Mouse (Mus musculus): ENCODE results near the gene A530016L24Rik. TPM values are rescaled to one million over a fixed set of nuclear protein-coding genes. Genes with fewer than 3 reads are reported as not detected.
A peak's percentile ranks its signal among the peaks of the same experiment; 100 is the strongest.

Gene A530016L24Rik
- polyA plus RNA-seq, 1 experiment from 2014 or later = not detected

GRCm38 (mm10) chr12:112489535-112489934, 287 bp downstream of the A530016L24Rik start:
- Histone ChIP-seq H3K4me3 (ENCODE audit: low read depth, low read length) (no peak overlapping the region), H3K27ac (ENCODE audit: low read depth, low read length) (no peak overlapping the region), H3K9me3 (ENCODE audit: control insufficient read depth, low read length) (no peaks in the 10 kb centered on the region), H3K9ac (ENCODE audit: low read length) (no peak overlapping the region), H3K4me1 (ENCODE audit: control insufficient read depth, insufficient read depth, low read length) (no peaks in the 10 kb centered on the region), H3K4me2 (no peak overlapping the region), H3K36me3 (ENCODE audit: control insufficient read depth, insufficient read depth, low read length) (no peaks in the 10 kb centered on the region), H3K27me3 (ENCODE audit: control insufficient read depth, insufficient read depth, low read length) (no peaks in the 10 kb centered on the region)
- DNase-seq (ENCODE audit: low spot score, missing footprints) = no peak
- ATAC-seq (ENCODE audit: low FRiP score) = no peak
- WGBS = 95% methylated on average over 9 of the region's 9 CpGs

DNA sequence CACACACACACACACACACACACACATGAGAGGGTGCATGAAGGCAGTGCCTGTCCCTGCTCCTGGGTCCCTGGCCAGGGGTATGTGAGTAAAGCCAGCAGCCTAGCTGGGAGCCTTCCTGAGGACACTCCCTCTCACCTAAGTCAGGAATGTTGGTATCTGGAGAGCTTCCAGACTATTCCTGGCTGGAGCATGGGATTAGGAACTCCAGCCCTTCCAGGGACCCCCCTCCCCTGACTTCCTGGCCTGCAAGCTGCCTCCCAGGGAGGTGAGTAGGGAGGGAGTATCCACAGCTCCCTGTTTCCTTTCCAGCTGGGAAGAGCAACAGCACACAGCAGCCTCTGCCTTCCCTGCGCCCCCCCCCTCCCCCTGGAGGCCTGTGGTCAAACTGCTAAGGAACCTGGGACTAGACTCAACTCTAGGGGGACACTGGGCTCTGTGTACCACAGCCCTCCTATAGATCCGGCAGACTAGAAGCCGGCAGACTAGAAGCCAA, 1.2 kb downstream of the A530016L24Rik start:
- 18% methylated on average over 3 of the region's 3 CpGs for WGBS
- DNase-seq (ENCODE audit: low spot score, missing footprints) = no peak
- Histone ChIP-seq H3K4me2 (no peak overlapping the region), H3K9ac (ENCODE audit: low read length) (no peak overlapping the region), H3K9me3 (ENCODE audit: control insufficient read depth, low read length) (no peaks in the 10 kb centered on the region), H3K27me3 (ENCODE audit: control insufficient read depth, insufficient read depth, low read length) (no peaks in the 10 kb centered on the region), H3K4me1 (ENCODE audit: control insufficient read depth, insufficient read depth, low read length) (no peaks in the 10 kb centered on the region), H3K36me3 (ENCODE audit: control insufficient read depth, insufficient read depth, low read length) (no peaks in the 10 kb centered on the region), H3K27ac (ENCODE audit: low read depth, low read length) (no peak overlapping the region), H3K4me3 (ENCODE audit: low read depth, low read length) (no peak overlapping the region)
- ATAC-seq (ENCODE audit: low FRiP score) = no peak

DNA sequence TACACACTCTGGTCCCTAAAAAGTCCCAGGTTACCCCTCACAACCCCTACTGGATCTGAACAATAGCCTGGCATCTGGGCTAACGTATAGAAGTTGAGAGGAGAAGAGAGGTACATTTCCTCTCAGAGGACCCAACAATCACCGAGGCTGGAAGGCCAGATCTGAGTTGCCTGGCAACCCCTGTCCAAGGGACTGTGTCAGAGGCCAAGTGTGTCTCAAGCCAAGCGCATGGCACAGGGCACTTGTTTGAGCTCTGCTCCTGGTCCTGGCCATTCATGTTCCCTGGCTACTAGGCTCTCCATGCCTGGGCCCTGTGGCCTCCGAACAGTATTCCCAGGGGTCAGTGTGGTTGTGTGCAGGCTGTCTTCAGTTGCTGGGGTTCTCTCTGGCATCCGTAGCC, 6.9 kb downstream of the A530016L24Rik start:
- Histone ChIP-seq H3K36me3 (ENCODE audit: control insufficient read depth, insufficient read depth, low read length) (no peaks in the 10 kb centered on the region), H3K9ac (ENCODE audit: low read length) (no peak overlapping the region), H3K4me2 (no peak overlapping the region), H3K9me3 (ENCODE audit: control insufficient read depth, low read length) (no peaks in the 10 kb centered on the region), H3K4me3 (ENCODE audit: low read depth, low read length) (no peak overlapping the region), H3K4me1 (ENCODE audit: control insufficient read depth, insufficient read depth, low read length) (no peaks in the 10 kb centered on the region), H3K27ac (ENCODE audit: low read depth, low read length) (no peak overlapping the region), H3K27me3 (ENCODE audit: control insufficient read depth, insufficient read depth, low read length) (no peaks in the 10 kb centered on the region)
- DNase-seq (ENCODE audit: low spot score, missing footprints) (no peak), ATAC-seq (ENCODE audit: low FRiP score) (no peak)
- WGBS = 64% methylated on average over 5 of the region's 5 CpGs

DNA sequence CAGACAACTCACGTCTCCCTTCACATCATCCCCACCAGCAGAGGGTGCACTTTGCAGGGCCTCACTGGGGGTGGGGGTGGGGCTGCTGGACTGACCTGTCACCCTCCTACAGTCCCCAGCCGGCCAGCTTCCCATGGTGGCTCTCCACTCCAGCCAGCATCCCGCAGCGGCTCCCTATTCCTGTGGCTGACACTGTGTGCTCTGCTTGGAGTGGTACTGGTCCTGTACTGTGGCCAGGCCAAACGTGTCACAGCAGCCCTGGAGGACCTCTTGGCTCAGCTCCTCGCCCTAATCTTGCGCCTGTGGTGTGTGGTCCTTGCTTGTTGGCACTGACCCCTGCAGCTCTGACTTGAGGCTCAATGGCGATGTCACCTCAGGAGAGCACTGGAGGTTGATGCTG, 8.5 kb downstream of the A530016L24Rik start:
- H3K4me3 ChIP-seq (ENCODE audit: low read depth, low read length) = no peak overlapping the region
- 80% methylated on average over 8 of the region's 8 CpGs for WGBS
- H3K27ac ChIP-seq (ENCODE audit: low read depth, low read length) = no peak overlapping the region
- H3K27me3 ChIP-seq (ENCODE audit: control insufficient read depth, insufficient read depth, low read length) = no peaks in the 10 kb centered on the region
- H3K36me3 ChIP-seq (ENCODE audit: control insufficient read depth, insufficient read depth, low read length) = no peaks in the 10 kb centered on the region
- H3K4me1 ChIP-seq (ENCODE audit: control insufficient read depth, insufficient read depth, low read length) = peaks cover 5% of the 10 kb centered on the region; the same call in 1 of the 2 replicates
- H3K4me2 ChIP-seq = no peak overlapping the region
- DNase-seq (ENCODE audit: low spot score, missing footprints) = no peak
- H3K9me3 ChIP-seq (ENCODE audit: control insufficient read depth, low read length) = no peaks in the 10 kb centered on the region
- ATAC-seq (ENCODE audit: low FRiP score) = no peak
- no peak overlapping the region for H3K9ac ChIP-seq (ENCODE audit: low read length)

- 40% methylated on average over 11 of the region's 11 CpGs for WGBS
- Histone ChIP-seq H3K9me3 (ENCODE audit: control insufficient read depth, low read length) (no peaks in the 10 kb centered on the region), H3K4me1 (ENCODE audit: control insufficient read depth, insufficient read depth, low read length) (peaks cover 5% of the 10 kb centered on the region; the same call in 1 of the 2 replicates), H3K27ac (ENCODE audit: low read depth, low read length) (no peak overlapping the region), H3K27me3 (ENCODE audit: control insufficient read depth, insufficient read depth, low read length) (no peaks in the 10 kb centered on the region), H3K9ac (ENCODE audit: low read length) (no peak overlapping the region), H3K4me2 (no peak overlapping the region), H3K4me3 (ENCODE audit: low read depth, low read length) (no peak overlapping the region), H3K36me3 (ENCODE audit: control insufficient read depth, insufficient read depth, low read length) (no peaks in the 10 kb centered on the region)
- no peak for DNase-seq (ENCODE audit: low spot score, missing footprints)
- ATAC-seq (ENCODE audit: low FRiP score) = no peak
These were observed 9.4 kb downstream of the A530016L24Rik start for GRCm38 (mm10) chr12:112498683-112499082.

- Histone ChIP-seq H3K4me2 (no peak overlapping the region), H3K36me3 (ENCODE audit: control insufficient read depth, insufficient read depth, low read length) (no peaks in the 10 kb centered on the region), H3K9me3 (ENCODE audit: control insufficient read depth, low read length) (no peaks in the 10 kb centered on the region), H3K4me1 (ENCODE audit: control insufficient read depth, insufficient read depth, low read length) (peaks cover 7% of the 10 kb centered on the region), H3K27ac (ENCODE audit: low read depth, low read length) (no peak overlapping the region), H3K4me3 (ENCODE audit: low read depth, low read length) (no peak overlapping the region), H3K9ac (ENCODE audit: low read length) (no peak overlapping the region), H3K27me3 (ENCODE audit: control insufficient read depth, insufficient read depth, low read length) (no peaks in the 10 kb centered on the region)
- WGBS = 38% methylated on average over 19 of the region's 19 CpGs
- ATAC-seq (ENCODE audit: low FRiP score) (no peak), DNase-seq (ENCODE audit: low spot score, missing footprints) (no peak)
These were observed 13.9 kb downstream of the A530016L24Rik start for GRCm38 (mm10) chr12:112503003-112503771.

- 79% methylated on average over 6 of the region's 6 CpGs for WGBS
- H3K4me3 ChIP-seq (ENCODE audit: low read depth, low read length) = no peak overlapping the region
- H3K36me3 ChIP-seq (ENCODE audit: control insufficient read depth, insufficient read depth, low read length) = no peaks in the 10 kb centered on the region
- H3K27ac ChIP-seq (ENCODE audit: low read depth, low read length) = no peak overlapping the region
- peaks cover 9% of the 10 kb centered on the region for H3K27me3 ChIP-seq (ENCODE audit: control insufficient read depth, insufficient read depth, low read length)
- no peaks in the 10 kb centered on the region for H3K9me3 ChIP-seq (ENCODE audit: control insufficient read depth, low read length)
- ATAC-seq (ENCODE audit: low FRiP score) (no peak), DNase-seq (ENCODE audit: low spot score, missing footprints) (no peak)
- peaks cover 13% of the 10 kb centered on the region for H3K4me1 ChIP-seq (ENCODE audit: control insufficient read depth, insufficient read depth, low read length)
- no peak overlapping the region for H3K9ac ChIP-seq (ENCODE audit: low read length)
- no peak overlapping the region for H3K4me2 ChIP-seq
These were observed 17.0 kb downstream of the A530016L24Rik start for GRCm38 (mm10) chr12:112506267-112506666.

GRCm38 (mm10) chr12:112507264-112507663, 18.0 kb downstream of the A530016L24Rik start:
- DNase-seq (ENCODE audit: low spot score, missing footprints) = no peak

GRCm38 (mm10) chr12:112507984-112508383, 18.7 kb downstream of the A530016L24Rik start:
- H3K9me3 ChIP-seq (ENCODE audit: control insufficient read depth, low read length) = no peaks in the 10 kb centered on the region
- H3K27ac ChIP-seq (ENCODE audit: low read depth, low read length) = peak overlapping the region; percentile 42
- no peak for ATAC-seq (ENCODE audit: low FRiP score)
- WGBS = 83% methylated on average over 3 of the region's 3 CpGs
- no peak for DNase-seq (ENCODE audit: low spot score, missing footprints)
- H3K4me3 ChIP-seq (ENCODE audit: low read depth, low read length) = no peak overlapping the region
- H3K36me3 ChIP-seq (ENCODE audit: control insufficient read depth, insufficient read depth, low read length) = no peaks in the 10 kb centered on the region
- H3K4me1 ChIP-seq (ENCODE audit: control insufficient read depth, insufficient read depth, low read length) = peaks cover 8% of the 10 kb centered on the region
- H3K9ac ChIP-seq (ENCODE audit: low read length) = no peak overlapping the region
- peaks cover 19% of the 10 kb centered on the region for H3K27me3 ChIP-seq (ENCODE audit: control insufficient read depth, insufficient read depth, low read length)
- no peak overlapping the region for H3K4me2 ChIP-seq

More at GRCm38 (mm10) chr12:112507264-112507663, 18.0 kb downstream of the A530016L24Rik start:
- Histone ChIP-seq H3K36me3 (ENCODE audit: control insufficient read depth, insufficient read depth, low read length) (no peaks in the 10 kb centered on the region), H3K4me1 (ENCODE audit: control insufficient read depth, insufficient read depth, low read length) (peaks cover 8% of the 10 kb centered on the region), H3K27ac (ENCODE audit: low read depth, low read length) (peak overlapping the region; percentile 42; the same call in 1 of the 2 replicates), H3K27me3 (ENCODE audit: control insufficient read depth, insufficient read depth, low read length) (peaks cover 19% of the 10 kb centered on the region), H3K9me3 (ENCODE audit: control insufficient read depth, low read length) (no peaks in the 10 kb centered on the region), H3K9ac (ENCODE audit: low read length) (no peak overlapping the region), H3K4me3 (ENCODE audit: low read depth, low read length) (no peak overlapping the region), H3K4me2 (no peak overlapping the region)
- ATAC-seq (ENCODE audit: low FRiP score) = peak; percentile 77
- WGBS = 31% methylated on average over 4 of the region's 4 CpGs

Data from midbrain, embryonic 11.5 days (tissue).